Mouse (Mus musculus): Measurements from ENCODE around the gene Topaz1. TPM values are rescaled to one million over a fixed set of nuclear protein-coding genes. Genes with fewer than 3 reads are reported as not detected.

Gene Topaz1
- total and polyA plus RNA-seq, 2 experiments from 2014 or later = not detected

GRCm38 (mm10) chr9:122722296-122722695 lies 24.9 kb upstream of the Topaz1 start:
- no peak for ATAC-seq (ENCODE audit: insufficient read depth, low read depth)
- WGBS = 19% methylated on average over 4 of the region's 4 CpGs
- 0 out of 2 replicates have a peak, but pooled peaks cover 4% of the 10 kb centered on the region for H3K9me3 ChIP-seq (replicated peaks; ENCODE audit: control insufficient read depth, low read length)
- TF ChIP-seq EP300 (IDR thresholded peaks at IDR 0.05; ENCODE audit: low read depth) (no peak), CTCF (IDR thresholded peaks at IDR 0.05; ENCODE audit: low read depth) (no peak)
- no peak overlapping the region for H3K4me3 ChIP-seq (ENCODE audit: low read depth, low read length)
- H3K27me3 ChIP-seq (ENCODE audit: control insufficient read depth, insufficient read depth, low read length) = peaks cover 31% of the 10 kb centered on the region; the same call in 1 of the 2 replicates
- no peaks in the 10 kb centered on the region for H3K4me1 ChIP-seq (ENCODE audit: control insufficient read depth, insufficient read depth)
- H3K36me3 ChIP-seq (replicated peaks; ENCODE audit: control insufficient read depth, insufficient read depth, low read length) = no peaks in the 10 kb centered on the region
- no peak for DNase-seq (ENCODE audit: low spot score)
- no peak overlapping the region for H3K4me2 ChIP-seq (ENCODE audit: low read depth, low read length)
- no peak overlapping the region for H3K9ac ChIP-seq (replicated peaks; ENCODE audit: low read depth, low read length)
- no peak overlapping the region for H3K27ac ChIP-seq (ENCODE audit: low read depth)

GRCm38 (mm10) chr9:122725046-122725765 lies 21.9 kb upstream of the Topaz1 start:
- DNase-seq (ENCODE audit: low spot score) (no peak), ATAC-seq (ENCODE audit: insufficient read depth, low read depth) (no peak)
- Histone ChIP-seq H3K4me3 (ENCODE audit: low read depth, low read length) (no peak overlapping the region), H3K36me3 (replicated peaks; ENCODE audit: control insufficient read depth, insufficient read depth, low read length) (no peaks in the 10 kb centered on the region), H3K27ac (ENCODE audit: low read depth) (no peak overlapping the region), H3K4me2 (ENCODE audit: low read depth, low read length) (no peak overlapping the region), H3K4me1 (ENCODE audit: control insufficient read depth, insufficient read depth) (no peaks in the 10 kb centered on the region), H3K9me3 (replicated peaks; ENCODE audit: control insufficient read depth, low read length) (0 out of 2 replicates have a peak, but pooled peaks cover 4% of the 10 kb centered on the region), H3K9ac (replicated peaks; ENCODE audit: low read depth, low read length) (no peak overlapping the region), H3K27me3 (ENCODE audit: control insufficient read depth, insufficient read depth, low read length) (peaks cover 23% of the 10 kb centered on the region; the same call in 1 of the 2 replicates)
- TF ChIP-seq CTCF (IDR thresholded peaks at IDR 0.05; ENCODE audit: low read depth) (no peak), EP300 (IDR thresholded peaks at IDR 0.05; ENCODE audit: low read depth) (no peak)
- WGBS = 17% methylated on average over 22 of the region's 22 CpGs

- DNase-seq (ENCODE audit: low spot score) = peak; percentile 76
- Histone ChIP-seq H3K9me3 (replicated peaks; ENCODE audit: control insufficient read depth, low read length) (0 out of 2 replicates have a peak, but pooled peaks cover 4% of the 10 kb centered on the region), H3K4me3 (ENCODE audit: low read depth, low read length) (no peak overlapping the region), H3K27me3 (ENCODE audit: control insufficient read depth, insufficient read depth, low read length) (peaks cover 21% of the 10 kb centered on the region; the same call in 1 of the 2 replicates), H3K36me3 (replicated peaks; ENCODE audit: control insufficient read depth, insufficient read depth, low read length) (no peaks in the 10 kb centered on the region), H3K27ac (ENCODE audit: low read depth) (no peak overlapping the region), H3K9ac (replicated peaks; ENCODE audit: low read depth, low read length) (no peak overlapping the region), H3K4me1 (ENCODE audit: control insufficient read depth, insufficient read depth) (no peaks in the 10 kb centered on the region), H3K4me2 (ENCODE audit: low read depth, low read length) (no peak overlapping the region)
- WGBS = 16% methylated on average over 10 of the region's 10 CpGs
- peak; percentile 75 for TF ChIP-seq CTCF (IDR thresholded peaks at IDR 0.05; ENCODE audit: low read depth)
- no peak for TF ChIP-seq EP300 (IDR thresholded peaks at IDR 0.05; ENCODE audit: low read depth)
- no peak for ATAC-seq (ENCODE audit: insufficient read depth, low read depth)
These were observed 17.6 kb upstream of the Topaz1 start for GRCm38 (mm10) chr9:122729500-122729899.

GRCm38 (mm10) chr9:122732126-122732810 lies 14.9 kb upstream of the Topaz1 start:
- H3K36me3 ChIP-seq (replicated peaks; ENCODE audit: control insufficient read depth, insufficient read depth, low read length) = no peaks in the 10 kb centered on the region
- H3K4me3 ChIP-seq (ENCODE audit: low read depth, low read length) = no peak overlapping the region
- 40% methylated on average over 8 of the region's 8 CpGs for WGBS
- no peak overlapping the region for H3K9ac ChIP-seq (replicated peaks; ENCODE audit: low read depth, low read length)
- DNase-seq (ENCODE audit: low spot score) = no peak
- H3K27me3 ChIP-seq (ENCODE audit: control insufficient read depth, insufficient read depth, low read length) = peaks cover 5% of the 10 kb centered on the region
- TF ChIP-seq CTCF (IDR thresholded peaks at IDR 0.05; ENCODE audit: low read depth) (no peak), EP300 (IDR thresholded peaks at IDR 0.05; ENCODE audit: low read depth) (no peak)
- no peaks in the 10 kb centered on the region for H3K4me1 ChIP-seq (ENCODE audit: control insufficient read depth, insufficient read depth)
- no peak for ATAC-seq (ENCODE audit: insufficient read depth, low read depth)
- no peaks in the 10 kb centered on the region for H3K9me3 ChIP-seq (replicated peaks; ENCODE audit: control insufficient read depth, low read length)
- no peak overlapping the region for H3K27ac ChIP-seq (ENCODE audit: low read depth)
- H3K4me2 ChIP-seq (ENCODE audit: low read depth, low read length) = no peak overlapping the region

- Histone ChIP-seq H3K4me3 (ENCODE audit: low read depth, low read length) (no peak overlapping the region), H3K4me1 (ENCODE audit: control insufficient read depth, insufficient read depth) (no peaks in the 10 kb centered on the region), H3K9ac (replicated peaks; ENCODE audit: low read depth, low read length) (no peak overlapping the region), H3K27me3 (ENCODE audit: control insufficient read depth, insufficient read depth, low read length) (peaks cover 5% of the 10 kb centered on the region), H3K9me3 (replicated peaks; ENCODE audit: control insufficient read depth, low read length) (no peaks in the 10 kb centered on the region), H3K27ac (ENCODE audit: low read depth) (no peak overlapping the region), H3K4me2 (ENCODE audit: low read depth, low read length) (no peak overlapping the region), H3K36me3 (replicated peaks; ENCODE audit: control insufficient read depth, insufficient read depth, low read length) (no peaks in the 10 kb centered on the region)
- ATAC-seq (ENCODE audit: insufficient read depth, low read depth) = no peak
- 45% methylated on average over 12 of the region's 12 CpGs for WGBS
- DNase-seq (ENCODE audit: low spot score) = no peak
- no peak for TF ChIP-seq CTCF (IDR thresholded peaks at IDR 0.05; ENCODE audit: low read depth)
These were observed 13.9 kb upstream of the Topaz1 start for GRCm38 (mm10) chr9:122733222-122733621.
